Mouse (Mus musculus): ENCODE results near the gene Ggnbp2. TPM values are rescaled to one million over a fixed set of nuclear protein-coding genes. Genes with fewer than 3 reads are reported as not detected.

The Ggnbp2 gene
- 66.1 and 68.0 TPM in 2 replicates for polyA plus RNA-seq (2014; fragmentation: Nextera tagmentation; extraction: Ambion mirVana)

- no peaks in the 10 kb centered on the region for H3K27me3 ChIP-seq (replicated peaks; ENCODE audit: control insufficient read depth, insufficient read depth, low read length)
- peak; percentile 90 for ATAC-seq (replicated peaks; ENCODE audit: low FRiP score, low TSS enrichment, low read depth)
- peaks cover 15% of the 10 kb centered on the region for H3K36me3 ChIP-seq (ENCODE audit: control insufficient read depth, insufficient read depth, low read length)
- peak within 1 kb of the TSS; percentile 94 for H3K9ac ChIP-seq (ENCODE audit: low read length)
- WGBS: under 1% methylated on average over 54 of the region's 62 CpGs
- H3K4me2 ChIP-seq (ENCODE audit: low read length): peak within 1 kb of the TSS; percentile 92
- peaks cover 21% of the 10 kb centered on the region for H3K4me1 ChIP-seq (replicated peaks; ENCODE audit: control insufficient read depth, insufficient read depth, low read length)
- peak within 1 kb of the TSS; percentile 99 for H3K27ac ChIP-seq (ENCODE audit: low read depth)
- H3K4me3 ChIP-seq (ENCODE audit: low read depth, low read length): peak within 1 kb of the TSS; percentile 97
- no peaks in the 10 kb centered on the region for H3K9me3 ChIP-seq (ENCODE audit: control insufficient read depth, low read length)
- DNase-seq (ENCODE audit: low spot score): peak; percentile 96
Measured at GRCm38 (mm10) chr11:84870337-84871043, at the start of gene Ggnbp2. Gene Ggnbp2, minus strand, starts transcription at chr11:84870817.

GRCm38 (mm10) chr11:84919951-84920350, 49.3 kb upstream of the Ggnbp2 start:
- H3K9ac ChIP-seq (ENCODE audit: low read length): no peak overlapping the region
- H3K27ac ChIP-seq (ENCODE audit: low read depth): no peak overlapping the region
- H3K4me3 ChIP-seq (ENCODE audit: low read depth, low read length): no peak overlapping the region
- DNase-seq (ENCODE audit: low spot score) (no peak), ATAC-seq (replicated peaks; ENCODE audit: low FRiP score, low TSS enrichment, low read depth) (no peak)
- no peaks in the 10 kb centered on the region for H3K27me3 ChIP-seq (replicated peaks; ENCODE audit: control insufficient read depth, insufficient read depth, low read length)
- H3K4me1 ChIP-seq (replicated peaks; ENCODE audit: control insufficient read depth, insufficient read depth, low read length): 0 out of 2 replicates have a peak, but pooled peaks cover 4% of the 10 kb centered on the region
- no peaks in the 10 kb centered on the region for H3K9me3 ChIP-seq (ENCODE audit: control insufficient read depth, low read length)
- WGBS: 70% methylated on average over 7 of the region's 7 CpGs
- H3K36me3 ChIP-seq (ENCODE audit: control insufficient read depth, insufficient read depth, low read length): no peaks in the 10 kb centered on the region
- H3K4me2 ChIP-seq (ENCODE audit: low read length): no peak overlapping the region

- H3K27ac ChIP-seq (ENCODE audit: low read depth): no peak overlapping the region
- H3K4me3 ChIP-seq (ENCODE audit: low read depth, low read length): no peak overlapping the region
- H3K9me3 ChIP-seq (ENCODE audit: control insufficient read depth, low read length): no peaks in the 10 kb centered on the region
- WGBS: 49% methylated on average over 3 of the region's 3 CpGs
- no peaks in the 10 kb centered on the region for H3K27me3 ChIP-seq (replicated peaks; ENCODE audit: control insufficient read depth, insufficient read depth, low read length)
- no peaks in the 10 kb centered on the region for H3K36me3 ChIP-seq (ENCODE audit: control insufficient read depth, insufficient read depth, low read length)
- no peak overlapping the region for H3K9ac ChIP-seq (ENCODE audit: low read length)
- DNase-seq (ENCODE audit: low spot score) (no peak), ATAC-seq (replicated peaks; ENCODE audit: low FRiP score, low TSS enrichment, low read depth) (no peak)
- no peak overlapping the region for H3K4me2 ChIP-seq (ENCODE audit: low read length)
- H3K4me1 ChIP-seq (replicated peaks; ENCODE audit: control insufficient read depth, insufficient read depth, low read length): 0 out of 2 replicates have a peak, but pooled peaks cover 4% of the 10 kb centered on the region
Measured at GRCm38 (mm10) chr11:84919276-84919675, 48.7 kb upstream of the Ggnbp2 start.

GRCm38 (mm10) chr11:84918425-84918824, 47.8 kb upstream of the Ggnbp2 start:
- Histone ChIP-seq H3K27ac (ENCODE audit: low read depth) (no peak overlapping the region), H3K4me3 (ENCODE audit: low read depth, low read length) (no peak overlapping the region), H3K36me3 (ENCODE audit: control insufficient read depth, insufficient read depth, low read length) (peaks cover 6% of the 10 kb centered on the region; the same call in 1 of the 2 replicates), H3K9ac (ENCODE audit: low read length) (peak overlapping the region; percentile 4; the same call in 1 of the 2 replicates), H3K4me2 (ENCODE audit: low read length) (peak overlapping the region; percentile 33), H3K9me3 (ENCODE audit: control insufficient read depth, low read length) (no peaks in the 10 kb centered on the region), H3K27me3 (replicated peaks; ENCODE audit: control insufficient read depth, insufficient read depth, low read length) (no peaks in the 10 kb centered on the region), H3K4me1 (replicated peaks; ENCODE audit: control insufficient read depth, insufficient read depth, low read length) (0 out of 2 replicates have a peak, but pooled peaks cover 4% of the 10 kb centered on the region)
- WGBS: 7% methylated on average over 16 of the region's 16 CpGs
- DNase-seq (ENCODE audit: low spot score): peak; percentile 94
- no peak for ATAC-seq (replicated peaks; ENCODE audit: low FRiP score, low TSS enrichment, low read depth)

GRCm38 (mm10) chr11:84916703-84917300, 46.2 kb upstream of the Ggnbp2 start:
- peak overlapping the region; percentile 72 for H3K4me3 ChIP-seq (ENCODE audit: low read depth, low read length)
- H3K27ac ChIP-seq (ENCODE audit: low read depth): no peak overlapping the region
- peaks cover 22% of the 10 kb centered on the region for H3K36me3 ChIP-seq (ENCODE audit: control insufficient read depth, insufficient read depth, low read length)
- peak overlapping the region; percentile 47 for H3K4me2 ChIP-seq (ENCODE audit: low read length)
- peak overlapping the region; percentile 65; the same call in 1 of the 2 replicates for H3K9ac ChIP-seq (ENCODE audit: low read length)
- DNase-seq (ENCODE audit: low spot score): no peak
- no peaks in the 10 kb centered on the region for H3K9me3 ChIP-seq (ENCODE audit: control insufficient read depth, low read length)
- ATAC-seq (replicated peaks; ENCODE audit: low FRiP score, low TSS enrichment, low read depth): no peak
- 59% methylated on average over 7 of the region's 7 CpGs for WGBS
- H3K27me3 ChIP-seq (replicated peaks; ENCODE audit: control insufficient read depth, insufficient read depth, low read length): no peaks in the 10 kb centered on the region
- H3K4me1 ChIP-seq (replicated peaks; ENCODE audit: control insufficient read depth, insufficient read depth, low read length): 0 out of 2 replicates have a peak, but pooled peaks cover 4% of the 10 kb centered on the region

GRCm38 (mm10) chr11:84916053-84916702, 45.6 kb upstream of the Ggnbp2 start, which contains the start of gene Znhit3:
Gene Znhit3, minus strand, starts transcription at chr11:84916366.
- WGBS: 4% methylated on average over 34 of the region's 34 CpGs
- peak; percentile 89 for DNase-seq (ENCODE audit: low spot score)
- Histone ChIP-seq H3K4me3 (ENCODE audit: low read depth, low read length) (peak within 1 kb of the TSS; percentile 72), H3K9ac (ENCODE audit: low read length) (peak within 1 kb of the TSS; percentile 65), H3K27me3 (replicated peaks; ENCODE audit: control insufficient read depth, insufficient read depth, low read length) (no peaks in the 10 kb centered on the region), H3K27ac (ENCODE audit: low read depth) (no peak within 1 kb of the TSS), H3K9me3 (ENCODE audit: control insufficient read depth, low read length) (no peaks in the 10 kb centered on the region), H3K36me3 (ENCODE audit: control insufficient read depth, insufficient read depth, low read length) (peaks cover 28% of the 10 kb centered on the region), H3K4me2 (ENCODE audit: low read length) (peak within 1 kb of the TSS; percentile 56), H3K4me1 (replicated peaks; ENCODE audit: control insufficient read depth, insufficient read depth, low read length) (0 out of 2 replicates have a peak, but pooled peaks cover 4% of the 10 kb centered on the region)
- ATAC-seq (replicated peaks; ENCODE audit: low FRiP score, low TSS enrichment, low read depth): peak; percentile 92

- no peak for DNase-seq (ENCODE audit: low spot score)
- no peak overlapping the region for H3K9ac ChIP-seq (ENCODE audit: low read length)
Measured at GRCm38 (mm10) chr11:84914673-84915072, 44.1 kb upstream of the Ggnbp2 start.

GRCm38 (mm10) chr11:84910411-84910810, 39.8 kb upstream of the Ggnbp2 start:
- 0 out of 2 replicates have a peak, but pooled peaks cover 3% of the 10 kb centered on the region for H3K4me1 ChIP-seq (replicated peaks; ENCODE audit: control insufficient read depth, insufficient read depth, low read length)
- H3K4me3 ChIP-seq (ENCODE audit: low read depth, low read length): no peak overlapping the region
- H3K9ac ChIP-seq (ENCODE audit: low read length): no peak overlapping the region
- 75% methylated on average over 4 of the region's 4 CpGs for WGBS
- H3K9me3 ChIP-seq (ENCODE audit: control insufficient read depth, low read length): no peaks in the 10 kb centered on the region
- H3K27ac ChIP-seq (ENCODE audit: low read depth): no peak overlapping the region
- H3K36me3 ChIP-seq (ENCODE audit: control insufficient read depth, insufficient read depth, low read length): peaks cover 83% of the 10 kb centered on the region
- no peak for ATAC-seq (replicated peaks; ENCODE audit: low FRiP score, low TSS enrichment, low read depth)
- H3K4me2 ChIP-seq (ENCODE audit: low read length): no peak overlapping the region
- DNase-seq (ENCODE audit: low spot score): no peak
- H3K27me3 ChIP-seq (replicated peaks; ENCODE audit: control insufficient read depth, insufficient read depth, low read length): no peaks in the 10 kb centered on the region

More at GRCm38 (mm10) chr11:84914673-84915072, 44.1 kb upstream of the Ggnbp2 start:
- H3K4me1 ChIP-seq (replicated peaks; ENCODE audit: control insufficient read depth, insufficient read depth, low read length): 0 out of 2 replicates have a peak, but pooled peaks cover 4% of the 10 kb centered on the region
- no peak overlapping the region for H3K4me3 ChIP-seq (ENCODE audit: low read depth, low read length)
- no peak overlapping the region for H3K4me2 ChIP-seq (ENCODE audit: low read length)
- WGBS: 81% methylated on average over 5 of the region's 5 CpGs
- H3K27ac ChIP-seq (ENCODE audit: low read depth): no peak overlapping the region
- H3K36me3 ChIP-seq (ENCODE audit: control insufficient read depth, insufficient read depth, low read length): peaks cover 41% of the 10 kb centered on the region
- no peaks in the 10 kb centered on the region for H3K9me3 ChIP-seq (ENCODE audit: control insufficient read depth, low read length)
- no peak for ATAC-seq (replicated peaks; ENCODE audit: low FRiP score, low TSS enrichment, low read depth)
- no peaks in the 10 kb centered on the region for H3K27me3 ChIP-seq (replicated peaks; ENCODE audit: control insufficient read depth, insufficient read depth, low read length)
